In the genomic region with DNA sequence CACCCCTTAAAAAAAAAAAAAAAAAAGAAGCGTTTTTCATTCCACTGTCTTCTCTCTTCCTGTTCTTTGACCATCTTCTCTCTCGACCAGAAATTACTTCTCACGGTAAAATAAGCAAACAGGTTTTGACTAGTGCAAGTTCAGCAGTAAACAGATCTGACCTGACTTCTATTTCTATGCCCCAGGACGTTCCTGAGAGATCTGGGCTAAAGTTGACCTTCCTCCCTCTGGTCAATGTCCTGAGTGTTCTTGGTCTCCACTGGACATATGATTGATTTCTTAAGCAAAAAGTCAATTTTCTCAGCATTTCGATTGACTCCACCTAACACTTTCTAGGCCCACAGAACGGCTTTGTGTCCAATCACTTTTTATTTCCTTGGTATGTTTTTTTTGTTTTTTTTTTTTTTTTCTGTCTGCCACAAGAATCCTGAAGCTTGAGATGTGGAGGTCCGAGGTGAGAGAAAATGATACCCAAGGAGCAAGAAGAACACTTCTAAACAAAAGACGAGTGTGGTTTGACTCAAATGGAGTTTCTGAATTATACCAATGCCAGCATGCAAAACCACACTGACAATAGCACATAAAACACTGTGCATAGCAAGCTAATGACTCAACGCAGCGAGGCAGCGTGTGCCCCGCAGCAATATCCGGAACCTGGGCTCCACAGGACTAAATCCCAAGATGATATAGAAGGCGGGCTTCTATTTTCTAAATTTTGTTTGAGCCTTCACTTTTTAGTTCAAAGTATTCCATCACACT, we compare ENCODE assay signal across 10 mouse cellular contexts.
DNase-seq lines count a peak whose midpoint lies in the region; ATAC-seq lines count a peak whose summit lies in the region.
"Had no signal": no experiment of that assay in that cellular context is flagged by ENCODE, and none has a peak within 500 bp of the region (broad histone marks: within the 10 kb centered on the region; RNA-seq: fewer than 3 reads in every experiment).

No protein-coding gene starts in this region.

- no peak for ATAC-seq in intestine, embryonic 16.5 days
- ATAC-seq in neural tube, embryonic 13.5 days (ENCODE audit: low read depth), result no peak

- no peaks in the 10 kb centered on the region for H3K36me3 ChIP-seq in intestine, embryonic 16.5 days (ENCODE audit: control insufficient read depth, insufficient read depth, low read length)
- H3K36me3 ChIP-seq in neural tube, embryonic 13.5 days, result 0 out of 2 replicates have a peak, but pooled peaks cover 4% of the 10 kb centered on the region

- H3K4me1 ChIP-seq in intestine, embryonic 16.5 days (ENCODE audit: control insufficient read depth, insufficient read depth, low read length), result peaks cover 11% of the 10 kb centered on the region
- H3K4me1 ChIP-seq in neural tube, embryonic 13.5 days (replicated peaks), result peaks cover 41% of the 10 kb centered on the region

- peak; percentile 25 to 65 for DNase-seq in kidney, adult 8-10 months
- DNase-seq in kidney, postnatal 4 days, result no peak
- peak; percentile 33 for DNase-seq in adrenal gland, postnatal 25 days
- no peak for DNase-seq in B cell, adult 2 months
- DNase-seq in right cerebral cortex, postnatal 10 days (ENCODE audit: low spot score in 2 of 2), result no peak
- DNase-seq in layer of hippocampus, adult 8-10 months (ENCODE audit: low spot score in 2 of 2), result no peak
- DNase-seq: cerebellum, postnatal 25 days; lung, postnatal 4 days had no signal

- no peaks in the 10 kb centered on the region for H3K27me3 ChIP-seq in intestine, embryonic 16.5 days (replicated peaks; ENCODE audit: control insufficient read depth, insufficient read depth, low read length)
- no peaks in the 10 kb centered on the region for H3K27me3 ChIP-seq in neural tube, embryonic 13.5 days

- 31% methylated on average over 14 of the region's 14 CpGs for WGBS in intestine, embryonic 16.5 days
- WGBS in neural tube, embryonic 13.5 days, result 19% methylated on average over 14 of the region's 14 CpGs

- H3K9me3 ChIP-seq in intestine, embryonic 16.5 days (ENCODE audit: control insufficient read depth, low read length), result no peaks in the 10 kb centered on the region
- no peaks in the 10 kb centered on the region for H3K9me3 ChIP-seq in neural tube, embryonic 13.5 days

- no peak overlapping the region for H3K27ac ChIP-seq in intestine, embryonic 16.5 days (ENCODE audit: low read length)
- H3K27ac ChIP-seq in neural tube, embryonic 13.5 days (replicated peaks), result peak overlapping the region; percentile 34; the same call in 1 of the 2 replicates

- 0 out of 2 replicates have a peak overlapping the region, but pooled peaks have one; percentile 9 for H3K4me3 ChIP-seq in intestine, embryonic 16.5 days (ENCODE audit: low read length)
- no peak overlapping the region for H3K4me3 ChIP-seq in neural tube, embryonic 13.5 days

- 0 out of 2 replicates have a peak overlapping the region, but pooled peaks have one; percentile 29 for H3K4me2 ChIP-seq in intestine, embryonic 16.5 days (ENCODE audit: low read depth, low read length)
- H3K4me2 ChIP-seq in neural tube, embryonic 13.5 days, result peak overlapping the region; percentile 36

- H3K9ac ChIP-seq in intestine, embryonic 16.5 days (ENCODE audit: low read depth, low read length), result no peak overlapping the region
- H3K9ac ChIP-seq in neural tube, embryonic 13.5 days, result no peak overlapping the region

Comparison
In these comparisons a context has a peak if more than half of its experiments do, and no peak if none do; other contexts are left out.
1. DNase-seq: peak in kidney, adult 8-10 months (2 of 2) and adrenal gland, postnatal 25 days (single experiment); none in kidney, postnatal 4 days (0 of 2), B cell, adult 2 months (0 of 2), right cerebral cortex, postnatal 10 days (0 of 2) and layer of hippocampus, adult 8-10 months (0 of 2).